Mouse (Mus musculus) urinary bladder, postnatal 36 days (tissue): ENCODE measurements around the gene Prss38.
A peak's percentile ranks its signal among the peaks of the same experiment; 100 is the strongest.
"Not testable (repeated sequence)": the region's sequence is repeated elsewhere in the genome, so short reads cannot be mapped to it uniquely, and the experiment has no call there.

Experiments
- DNase-seq, 2 experiments: peaks; one replicate each; pipeline ENCODE4 v3.0.0; 2022; ENCODE audit warnings: low spot score in 2 of 2, mixed read lengths in 1 of 2

Prss38 gene

GRCm38 (mm10) chr11:59369848-59370247 is 5.6 kb downstream of the Prss38 start:
- DNase-seq, result no peak

- DNase-seq, result not testable (repeated sequence)
Measured at GRCm38 (mm10) chr11:59367955-59368354, 7.5 kb downstream of the Prss38 start.

GRCm38 (mm10) chr11:59366633-59367032 is 8.8 kb downstream of the Prss38 start:
- DNase-seq, result no peak

GRCm38 (mm10) chr11:59366031-59366430 is 9.4 kb downstream of the Prss38 start:
- no peak for DNase-seq

GRCm38 (mm10) chr11:59364417-59364816 is 11.0 kb downstream of the Prss38 start:
- DNase-seq, result no peak

GRCm38 (mm10) chr11:59364007-59364406 is 11.4 kb downstream of the Prss38 start:
- no peak for DNase-seq

- DNase-seq, result no peak
Measured at GRCm38 (mm10) chr11:59361291-59361690, 14.2 kb downstream of the Prss38 start.

GRCm38 (mm10) chr11:59356874-59357289 is 18.6 kb downstream of the Prss38 start:
- no peak for DNase-seq

GRCm38 (mm10) chr11:59354793-59355192 is 20.7 kb downstream of the Prss38 start:
- no peak for DNase-seq

- DNase-seq, result no peak
Measured at GRCm38 (mm10) chr11:59350326-59350725, 25.1 kb downstream of the Prss38 start.

- DNase-seq, result peak; percentile 52 to 72
Measured at GRCm38 (mm10) chr11:59346166-59346910, 29.1 kb downstream of the Prss38 start.

- DNase-seq, result no peak
Measured at GRCm38 (mm10) chr11:59342956-59343355, 32.5 kb downstream of the Prss38 start.

- no peak for DNase-seq
Measured at GRCm38 (mm10) chr11:59338736-59339120, 36.7 kb downstream of the Prss38 start.

GRCm38 (mm10) chr11:59337955-59338735 is 37.3 kb downstream of the Prss38 start:
- DNase-seq, result no peak

- DNase-seq, result no peak
Measured at GRCm38 (mm10) chr11:59336381-59336780, 39.1 kb downstream of the Prss38 start.

GRCm38 (mm10) chr11:59335942-59336341 is 39.5 kb downstream of the Prss38 start:
- DNase-seq, result no peak

GRCm38 (mm10) chr11:59335150-59335549 is 40.3 kb downstream of the Prss38 start:
- peak in 1 of 2 experiments; percentile 27 for DNase-seq

GRCm38 (mm10) chr11:59332938-59333337 is 42.5 kb downstream of the Prss38 start:
- no peak for DNase-seq

GRCm38 (mm10) chr11:59331167-59331869 is 44.1 kb downstream of the Prss38 start:
- no peak for DNase-seq

- peak; percentile 64 to 65 for DNase-seq
Measured at GRCm38 (mm10) chr11:59330560-59330959, 44.9 kb downstream of the Prss38 start.

GRCm38 (mm10) chr11:59329616-59330015 is 45.8 kb downstream of the Prss38 start:
- DNase-seq, result no peak

- DNase-seq, result no peak
Measured at GRCm38 (mm10) chr11:59327625-59328024, 47.8 kb downstream of the Prss38 start.
